Mouse (Mus musculus) ES-E14 (cell line): ENCODE data around the gene Ankrd12. TPM values are rescaled to one million over a fixed set of nuclear protein-coding genes. Genes with fewer than 3 reads are reported as not detected.

Experiments
- DNase-seq: peaks from one replicate; pipeline ENCODE4 v3.0.0-alpha.2; 2013; ENCODE audit warnings: low read depth, low spot score
- H3K27ac ChIP-seq: 2 replicates; pipeline ENCODE4 v1.5.1; 2012; ENCODE audit warnings: low read depth, mild to moderate bottlenecking, low read length, moderate library complexity, mixed read lengths; ENCODE audit not compliant: poor library complexity, insufficient read depth, severe bottlenecking
- H3K36me3 ChIP-seq: 2 replicates; pipeline ENCODE4 v1.6.1; 2012; ENCODE audit warnings: mild to moderate bottlenecking, low read length, moderate library complexity, mixed read lengths; ENCODE audit not compliant: control insufficient read depth, poor library complexity, insufficient read depth, severe bottlenecking
- H3K4me1 ChIP-seq, 2 experiments: fragments of 150-350 bp in 1 of 2; sonication (generic) in 1 of 2; 2 replicates each; pipeline ENCODE4 v1.6.1; 2012; ENCODE audit warnings: low read length in 2 of 2, mild to moderate bottlenecking in 1 of 2, mixed read lengths in 1 of 2; ENCODE audit not compliant: control insufficient read depth in 2 of 2, insufficient read depth in 2 of 2, poor library complexity in 1 of 2
- H3K4me3 ChIP-seq, 2 experiments: fragments of 150-350 bp in 1 of 2; sonication (generic) in 1 of 2; 2 replicates each; pipeline ENCODE4 v1.5.1; 2012; ENCODE audit warnings: low read length in 2 of 2, low read depth in 1 of 2, mild to moderate bottlenecking in 1 of 2, mixed read lengths in 1 of 2; ENCODE audit not compliant: insufficient read depth in 1 of 2, poor library complexity in 1 of 2, severe bottlenecking in 1 of 2
- H3K9ac ChIP-seq: 2 replicates; pipeline ENCODE4 v1.6.1; 2012; ENCODE audit warnings: low read depth, mild to moderate bottlenecking, low read length, mixed read lengths; ENCODE audit not compliant: poor library complexity, insufficient read depth, severe bottlenecking
- H3K9me3 ChIP-seq: fragments of 150-350 bp; sonication (generic); 2 replicates; pipeline ENCODE4 v1.6.1; 2012; ENCODE audit warnings: low read depth, mild to moderate bottlenecking, low read length; ENCODE audit not compliant: control insufficient read depth, insufficient read depth
- CHD2 ChIP-seq: IDR thresholded peaks from 2 replicates; pipeline ENCODE4 v1.6.1; 2014; ENCODE audit warnings: mild to moderate bottlenecking, low read depth, low read length, inconsistent platforms
- HCFC1 ChIP-seq: IDR thresholded peaks from 2 replicates; pipeline ENCODE4 v1.6.1; 2012; ENCODE audit warnings: low read length, inconsistent platforms, borderline replicate concordance; ENCODE audit not compliant: insufficient read depth
- MAFK ChIP-seq: IDR thresholded peaks from 2 replicates; pipeline ENCODE4 v1.6.1; 2014; ENCODE audit warnings: mild to moderate bottlenecking, low read depth, low read length, inconsistent platforms; ENCODE audit not compliant: insufficient read depth
- ZC3H11A ChIP-seq: IDR thresholded peaks from 2 replicates; pipeline ENCODE4 v1.6.1; 2012; ENCODE audit warnings: low read depth, mild to moderate bottlenecking, inconsistent platforms, low read length, borderline replicate concordance
- ZNF384 ChIP-seq: IDR thresholded peaks from 2 replicates; pipeline ENCODE4 v1.6.1; 2012; ENCODE audit warnings: low read depth, low read length, inconsistent platforms
- in situ Hi-C, 2 experiments: fragments of 600-800 bp; cut with MboI; formaldehyde crosslinking; loops; one replicate each; pipeline ENCODE4 v1.15.1; 2025; ENCODE audit warnings: low sequenced_read_pairs in 2 of 2, inconsistent platforms in 1 of 2; ENCODE audit not compliant: unreplicated experiment in 2 of 2
- total RNA-seq: library from RNA; depleted of rRNA; stranded (reverse); fragments of 300-350 nt; gene quantifications from 2 replicates; pipeline ENCODE4 v1.2.3, GENCODE M21; 2012

Ankrd12 gene
- total RNA-seq, 1 experiment, result 8.3 TPM

GRCm38 (mm10) chr17:65933741-65934140, 143.1 kb downstream of the Ankrd12 start:
- Histone ChIP-seq H3K9me3 (no peaks in the 10 kb centered on the region), H3K9ac (no peak overlapping the region), H3K27ac (no peak overlapping the region), H3K36me3 (peaks cover 9% of the 10 kb centered on the region; the same call in 1 of the 2 replicates), H3K4me1 (peaks cover 0 to 5% of the 10 kb centered on the region in 2 experiments; a peak in 1 of 4 replicates), H3K4me3 (no peak overlapping the region)
- DNase-seq, result no peak
- TF ChIP-seq HCFC1, result no peak
- no peak for TF ChIP-seq ZNF384
- in situ Hi-C loops, result no loop called here

DNA sequence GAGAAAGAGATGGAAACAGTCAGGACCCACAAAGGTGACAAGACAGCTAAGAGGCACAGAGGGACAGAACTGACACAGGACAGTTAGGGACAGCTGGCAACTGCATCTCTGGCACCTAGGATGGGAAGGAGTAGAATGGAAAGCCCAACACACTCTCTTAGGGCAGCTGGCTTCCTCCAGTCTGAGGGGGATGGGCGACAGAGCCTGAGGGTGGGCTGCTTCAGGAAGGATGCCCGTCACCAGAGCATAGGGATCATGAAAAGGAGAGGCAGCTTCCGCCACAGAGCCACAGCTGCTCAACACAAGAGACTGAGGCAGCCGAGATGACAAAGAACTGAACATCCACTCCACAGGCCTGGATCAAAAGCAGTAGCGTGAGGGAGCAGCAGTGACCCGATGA, 145.4 kb downstream of the Ankrd12 start:
- no peak for TF ChIP-seq HCFC1
- TF ChIP-seq ZNF384, result no peak
- TF ChIP-seq MAFK, result no peak
- no peak for TF ChIP-seq ZC3H11A
- no peak for TF ChIP-seq CHD2
- Histone ChIP-seq H3K4me1 (peaks cover 0 to 5% of the 10 kb centered on the region in 2 experiments; a peak in 1 of 4 replicates), H3K4me3 (no peak overlapping the region), H3K9ac (no peak overlapping the region), H3K27ac (no peak overlapping the region), H3K36me3 (peaks cover 9% of the 10 kb centered on the region; the same call in 1 of the 2 replicates), H3K9me3 (no peaks in the 10 kb centered on the region)
- no peak for DNase-seq
- in situ Hi-C loops, result no loop called here

- H3K9ac ChIP-seq, result no peak overlapping the region
- peaks cover 11% of the 10 kb centered on the region; the same call in 1 of the 2 replicates for H3K36me3 ChIP-seq
- TF ChIP-seq HCFC1 (no peak), MAFK (no peak), ZC3H11A (no peak), CHD2 (no peak), ZNF384 (no peak)
- H3K4me1 ChIP-seq, result peaks cover 0 to 3% of the 10 kb centered on the region in 2 experiments; a peak in 1 of 4 replicates
- H3K4me3 ChIP-seq, result no peak overlapping the region
- no peak overlapping the region for H3K27ac ChIP-seq
- no peak for DNase-seq
- in situ Hi-C loops, result no loop called here
- no peaks in the 10 kb centered on the region for H3K9me3 ChIP-seq
Observed at GRCm38 (mm10) chr17:65930960-65931359, 145.9 kb downstream of the Ankrd12 start.

DNA sequence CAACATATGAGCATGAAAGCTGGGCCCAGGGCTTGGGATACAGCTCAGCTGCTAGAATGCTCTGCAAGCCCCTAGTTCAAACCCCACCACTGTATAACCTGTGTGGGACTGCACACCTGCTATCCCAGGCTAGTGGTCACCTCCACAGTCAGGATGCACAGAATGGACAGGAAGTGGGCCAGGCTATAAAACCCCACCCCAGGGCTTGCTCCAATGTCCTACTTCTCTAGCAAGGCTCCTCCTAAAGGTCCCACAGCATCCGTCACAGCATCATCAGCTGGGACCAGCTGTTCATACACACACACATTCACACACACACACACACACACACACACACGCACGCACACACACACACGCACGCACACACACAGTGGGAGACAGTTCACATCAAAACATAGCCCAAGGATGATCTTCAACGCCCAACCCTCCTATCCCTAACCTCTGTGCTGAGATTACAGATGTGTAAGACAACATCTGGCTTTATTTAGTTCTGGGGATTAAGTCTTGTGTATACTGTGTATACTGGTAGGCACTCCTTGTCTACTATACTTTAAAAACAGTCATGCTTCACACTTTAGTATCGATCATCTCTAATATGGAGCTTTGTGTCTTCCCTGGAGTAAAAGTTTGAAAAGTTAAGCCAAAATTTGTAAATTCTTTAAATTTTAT, 146.6 kb downstream of the Ankrd12 start:
- TF ChIP-seq HCFC1, result no peak
- TF ChIP-seq MAFK, result no peak
- no peak for TF ChIP-seq ZNF384
- TF ChIP-seq ZC3H11A, result no peak
- TF ChIP-seq CHD2, result no peak
- in situ Hi-C loops, result no loop called here
- H3K4me1 ChIP-seq, result peaks cover 0 to 2% of the 10 kb centered on the region in 2 experiments; a peak in 1 of 4 replicates
- no peak overlapping the region for H3K9ac ChIP-seq
- H3K36me3 ChIP-seq, result peaks cover 11% of the 10 kb centered on the region; the same call in 1 of the 2 replicates
- no peak overlapping the region for H3K27ac ChIP-seq
- DNase-seq, result no peak
- H3K9me3 ChIP-seq, result no peaks in the 10 kb centered on the region
- H3K4me3 ChIP-seq, result no peak overlapping the region
